Mouse (Mus musculus): ENCODE measurements around the gene Ncapg. TPM values are rescaled to one million over a fixed set of nuclear protein-coding genes. Genes with fewer than 3 reads are reported as not detected.

The Ncapg gene
- total RNA-seq (2023): 1 to 10 TPM in 1 of 2 experiments, under 1 TPM in 1; 0.65 to 4.0 TPM

GRCm38 (mm10) chr5:45669598-45670279 lies at the start of gene Ncapg:
Gene Ncapg, plus strand, starts transcription at chr5:45669919.

GRCm38 (mm10) chr5:45638806-45639714 lies 30.7 kb upstream of the Ncapg start, which contains the start of gene Fam184b:
Gene Fam184b, minus strand, starts transcription at chr5:45639614.

Other genes starting within 250 kb of the Ncapg start
- gene Qdpr, start 219.7 kb upstream of the Ncapg start, total RNA-seq (2023): 10 to 100 TPM; 42.4 to 44.8 TPM
- not detected for gene Clrn2, start 216.2 kb upstream of the Ncapg start, total RNA-seq (2023)
- gene Lap3, start 176.5 kb upstream of the Ncapg start, total RNA-seq (2023): 10 to 100 TPM; 24.4 to 28.7 TPM
- gene Med28, start 149.7 kb upstream of the Ncapg start, total RNA-seq (2023): 100 to 1,000 TPM in 1 of 2 experiments, 10 to 100 TPM in 1; 98.7 to 110 TPM
- 1 to 10 TPM in 1 of 2 experiments, under 1 TPM in 1; 0.59 to 1.4 TPM for gene Fam184b, start 30.3 kb upstream of the Ncapg start, total RNA-seq (2023)
- 10 to 100 TPM; 31.0 to 31.6 TPM for gene Lcorl, start 187.7 kb downstream of the Ncapg start, total RNA-seq (2023)

All from T-cell, adult 66 days (primary cell).